Mouse (Mus musculus): ENCODE data around the gene Mgrn1.
A peak's percentile ranks its signal among the peaks of the same experiment; 100 is the strongest.

The Mgrn1 gene

DNA sequence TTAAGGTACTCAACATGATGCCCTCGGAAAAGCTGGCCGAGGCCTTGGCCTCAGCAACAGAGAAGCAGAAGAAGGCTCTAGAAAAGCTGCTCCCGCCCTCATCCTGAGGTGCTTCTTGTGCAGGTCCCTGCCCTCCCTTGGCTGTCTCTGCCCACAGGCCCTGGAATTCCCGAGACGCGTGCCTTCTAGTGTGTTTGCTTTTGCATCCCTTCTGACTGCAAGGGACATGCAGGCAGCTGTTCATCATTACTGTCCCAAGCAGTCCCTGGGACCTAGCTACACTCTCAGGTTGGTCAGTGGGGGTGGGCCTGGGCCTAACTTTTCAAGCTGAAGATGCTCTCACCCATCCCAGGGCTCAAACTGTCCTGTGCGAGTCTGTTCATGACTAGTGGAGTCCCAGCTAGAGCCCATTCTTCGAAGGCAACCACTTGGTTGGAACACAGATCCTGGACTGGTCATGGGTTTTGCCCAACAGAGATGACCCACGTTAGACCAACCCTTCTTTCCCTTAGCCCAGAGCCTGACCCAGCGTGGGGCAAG, 54.3 kb downstream of the Mgrn1 start:
- DNase-seq (ENCODE audit: low spot score in 2 of 2) = no peak

- no peak for DNase-seq (ENCODE audit: low spot score in 2 of 2)
These were observed 55.0 kb downstream of the Mgrn1 start for GRCm38 (mm10) chr16:4941016-4941415.

DNA sequence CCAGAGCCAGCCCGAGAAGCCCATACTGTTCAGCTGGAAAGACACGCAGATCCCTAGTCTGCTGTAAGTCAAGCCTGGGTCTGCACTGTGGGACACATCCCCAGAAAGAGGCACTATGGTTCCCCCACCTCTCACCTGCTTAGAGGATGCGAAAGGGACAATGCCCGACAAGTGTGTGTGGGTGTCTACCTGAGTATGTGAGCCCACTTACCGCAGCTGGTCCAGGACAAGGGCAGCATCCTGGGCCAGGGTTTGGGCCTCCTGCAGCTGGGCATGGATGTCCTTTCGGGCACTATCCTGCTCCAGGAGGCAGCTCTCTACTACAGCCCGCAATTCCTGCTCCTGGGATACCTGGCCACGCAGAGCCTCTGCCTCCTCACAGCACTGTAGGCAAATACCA, 56.8 kb downstream of the Mgrn1 start:
- DNase-seq (ENCODE audit: low spot score in 2 of 2) = no peak

GRCm38 (mm10) chr16:4943431-4943830, 57.4 kb downstream of the Mgrn1 start:
- DNase-seq (ENCODE audit: low spot score in 2 of 2) = no peak

GRCm38 (mm10) chr16:4945415-4945814, 59.4 kb downstream of the Mgrn1 start:
- DNase-seq (ENCODE audit: low spot score in 2 of 2) = no peak

DNA sequence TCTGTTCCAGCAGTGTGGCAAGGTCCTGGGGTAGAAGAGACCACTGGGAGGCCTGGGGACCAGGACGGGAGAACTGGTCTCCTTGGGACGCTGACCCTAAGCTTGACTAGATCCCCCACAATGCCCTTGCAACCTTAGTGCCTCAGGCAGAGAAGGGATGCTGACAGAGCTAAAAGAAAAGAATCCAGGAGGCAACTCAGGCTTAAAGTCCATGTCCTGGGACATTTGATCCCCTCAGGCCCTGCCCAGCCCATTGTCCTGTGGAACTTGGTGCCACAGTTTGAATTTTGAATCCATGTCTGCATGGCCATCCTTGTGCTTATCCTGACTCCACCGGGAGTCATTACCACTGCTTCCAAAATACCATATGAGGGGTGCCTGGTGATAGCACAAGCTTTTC, 60.1 kb downstream of the Mgrn1 start:
- no peak for DNase-seq (ENCODE audit: low spot score in 2 of 2)

- DNase-seq (ENCODE audit: low spot score in 2 of 2) = no peak
These were observed 61.3 kb downstream of the Mgrn1 start for GRCm38 (mm10) chr16:4947378-4947777.

DNA sequence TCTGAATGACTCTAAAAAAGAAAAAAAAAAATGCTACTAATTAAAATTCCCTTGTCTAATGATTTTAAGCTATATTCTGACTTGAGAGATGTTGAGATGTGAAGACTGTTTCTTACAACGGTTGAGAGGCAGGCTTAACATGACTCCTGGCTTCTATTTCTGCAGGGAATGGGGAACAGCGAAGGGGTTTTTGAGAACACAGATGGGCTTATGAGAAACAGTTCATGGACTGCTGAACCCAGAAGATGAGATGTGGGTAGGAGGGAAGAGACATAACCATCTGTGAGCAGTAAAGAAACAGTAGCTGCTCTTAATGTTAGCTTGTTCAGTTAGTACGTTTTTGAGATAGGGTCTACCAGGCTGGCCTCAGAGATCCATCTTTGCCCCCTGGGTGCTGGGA, 70.6 kb downstream of the Mgrn1 start:
- no peak for DNase-seq (ENCODE audit: low spot score in 2 of 2)

GRCm38 (mm10) chr16:4957446-4957845, 71.4 kb downstream of the Mgrn1 start:
- no peak for DNase-seq (ENCODE audit: low spot score in 2 of 2)

GRCm38 (mm10) chr16:4960260-4960659, 74.2 kb downstream of the Mgrn1 start:
- no peak for DNase-seq (ENCODE audit: low spot score in 2 of 2)

DNA sequence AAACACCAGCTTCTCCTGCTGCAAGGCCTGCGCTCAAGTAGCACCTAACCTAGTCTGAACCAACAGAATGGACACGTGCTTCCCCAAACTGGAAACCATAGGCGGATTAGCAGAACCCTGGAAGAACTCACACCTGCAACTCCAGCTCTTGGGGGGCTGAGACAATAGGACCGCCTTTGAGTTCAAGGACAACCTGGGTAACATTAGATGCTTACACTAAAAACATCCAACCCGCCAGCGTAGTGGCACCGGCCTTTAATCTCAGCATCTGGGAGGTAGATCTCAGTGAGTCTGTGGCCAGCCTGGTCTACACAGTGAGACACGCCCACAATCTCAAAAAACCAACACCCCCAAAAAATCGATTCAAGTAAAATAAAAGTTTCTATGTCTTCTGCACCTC, 77.3 kb downstream of the Mgrn1 start:
- no peak for DNase-seq (ENCODE audit: low spot score in 2 of 2)

- DNase-seq (ENCODE audit: low spot score in 2 of 2) = peak; percentile 99
These were observed 78.0 kb downstream of the Mgrn1 start, which contains the start of gene Anks3 for GRCm38 (mm10) chr16:4963797-4964709. Gene Anks3 (minus strand): TSS chr16:4964205.

DNA sequence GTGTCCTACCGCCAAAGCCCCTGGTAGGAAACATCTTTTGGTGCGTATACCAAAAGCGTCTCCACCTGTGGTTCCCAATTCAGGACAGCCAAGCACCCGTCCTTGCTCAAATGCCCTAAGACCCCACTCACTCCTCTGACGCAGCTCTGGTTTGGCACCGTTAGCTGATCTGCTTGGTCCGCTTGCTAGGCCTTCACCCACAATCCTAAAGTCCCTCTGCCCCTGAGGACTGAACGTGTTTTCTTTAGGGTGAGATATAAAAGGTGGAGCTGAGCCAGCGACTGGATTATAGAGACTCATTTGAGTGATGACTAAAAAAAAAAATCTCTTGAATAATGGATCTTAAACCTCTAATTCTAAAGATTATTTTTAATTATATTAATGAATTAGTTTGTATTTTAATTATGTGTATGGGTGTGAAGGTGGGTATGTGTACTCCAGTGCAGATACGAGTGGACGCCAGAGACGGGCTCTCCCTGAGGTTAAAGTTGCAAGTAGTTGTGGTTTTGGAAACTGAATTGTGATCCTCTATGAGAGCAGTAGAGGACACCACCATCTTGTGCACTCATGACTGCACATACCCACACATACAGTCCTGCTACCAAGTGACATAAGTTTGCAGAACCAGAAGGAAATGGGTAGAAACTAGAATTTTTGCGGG, 78.8 kb downstream of the Mgrn1 start:
- no peak for DNase-seq (ENCODE audit: low spot score in 2 of 2)

DNA sequence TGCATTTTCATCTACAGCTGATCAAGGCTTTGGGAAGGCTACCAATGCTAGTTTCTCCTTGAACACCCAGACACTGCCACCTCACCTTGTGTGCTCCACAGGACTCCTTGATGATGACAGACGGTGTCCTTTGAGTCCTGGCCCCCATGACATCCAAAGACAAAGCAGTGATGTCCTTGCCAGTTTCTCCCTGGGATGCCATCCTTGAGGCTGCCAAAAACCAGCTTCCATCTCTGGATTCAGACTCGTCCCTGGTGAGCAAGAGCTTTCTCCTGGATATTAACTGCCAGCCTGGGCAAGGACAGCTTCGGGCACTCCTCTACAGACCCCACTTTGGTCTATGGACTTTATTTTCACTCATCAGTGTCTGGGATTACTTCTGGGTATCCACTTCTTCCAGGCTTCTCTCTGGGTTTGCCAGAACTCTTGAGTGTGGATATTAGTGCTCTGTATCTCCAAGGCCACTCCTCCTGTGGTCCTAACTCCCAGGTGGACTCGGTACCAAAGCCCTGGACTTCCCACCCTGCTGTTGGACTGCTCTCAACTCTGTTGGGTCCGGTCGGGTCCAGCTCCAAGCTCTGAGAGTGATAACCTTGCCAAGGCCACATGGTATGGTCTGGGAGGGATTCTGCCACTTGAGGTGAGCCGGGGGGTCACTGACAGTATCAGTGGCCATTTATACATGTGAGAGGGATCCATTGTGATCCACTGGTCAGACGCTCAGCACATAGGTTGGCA, 79.5 kb downstream of the Mgrn1 start:
- no peak for DNase-seq (ENCODE audit: low spot score in 2 of 2)

- no peak for DNase-seq (ENCODE audit: low spot score in 2 of 2)
These were observed 82.4 kb downstream of the Mgrn1 start for GRCm38 (mm10) chr16:4968426-4968825.

DNA sequence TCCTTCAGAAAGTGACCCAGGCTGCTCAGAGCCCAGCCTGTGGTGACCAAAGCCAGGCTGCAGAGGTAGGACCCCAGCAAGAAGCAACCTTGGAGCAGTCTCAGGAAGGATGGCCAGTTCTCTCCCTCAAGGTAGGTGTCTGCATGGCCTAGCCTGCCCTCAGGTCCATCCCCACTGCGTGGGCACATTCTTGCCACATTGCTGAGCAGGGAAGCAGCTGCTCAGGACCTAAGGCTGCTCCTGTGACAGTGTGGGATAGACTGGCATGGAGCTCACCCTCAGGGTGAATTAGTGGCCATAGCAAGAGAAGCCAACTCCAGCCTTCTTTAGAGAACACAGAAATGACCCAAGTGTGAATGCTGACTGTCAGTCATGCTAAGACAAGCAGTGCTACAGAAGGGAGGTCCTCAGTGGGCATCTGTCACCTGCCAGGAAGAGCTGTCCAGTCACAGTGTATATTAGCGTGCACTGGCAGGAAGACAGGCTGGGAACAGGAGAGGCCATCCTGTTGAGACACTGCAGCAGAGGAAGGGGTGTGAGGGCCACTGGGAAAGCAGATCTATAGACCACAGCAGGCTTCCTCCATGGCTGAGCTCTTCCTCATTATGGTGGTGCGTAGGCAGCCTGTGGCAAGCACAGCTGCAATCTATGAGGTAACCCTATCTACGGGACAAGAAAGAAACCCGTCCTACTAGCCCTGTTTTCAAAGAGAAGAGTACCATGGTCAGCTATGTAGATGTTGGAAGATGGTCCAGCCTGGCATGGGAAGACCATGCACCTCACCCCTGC, 83.2 kb downstream of the Mgrn1 start:
- DNase-seq (ENCODE audit: low spot score in 2 of 2) = no peak

GRCm38 (mm10) chr16:4971626-4972025, 85.6 kb downstream of the Mgrn1 start:
- DNase-seq (ENCODE audit: low spot score in 2 of 2) = no peak

- DNase-seq (ENCODE audit: low spot score in 2 of 2) = no peak
These were observed 88.5 kb downstream of the Mgrn1 start for GRCm38 (mm10) chr16:4974521-4974920.

GRCm38 (mm10) chr16:4976180-4976579, 90.1 kb downstream of the Mgrn1 start:
- DNase-seq (ENCODE audit: low spot score in 2 of 2) = peak in 1 of 2 experiments; percentile 41

DNA sequence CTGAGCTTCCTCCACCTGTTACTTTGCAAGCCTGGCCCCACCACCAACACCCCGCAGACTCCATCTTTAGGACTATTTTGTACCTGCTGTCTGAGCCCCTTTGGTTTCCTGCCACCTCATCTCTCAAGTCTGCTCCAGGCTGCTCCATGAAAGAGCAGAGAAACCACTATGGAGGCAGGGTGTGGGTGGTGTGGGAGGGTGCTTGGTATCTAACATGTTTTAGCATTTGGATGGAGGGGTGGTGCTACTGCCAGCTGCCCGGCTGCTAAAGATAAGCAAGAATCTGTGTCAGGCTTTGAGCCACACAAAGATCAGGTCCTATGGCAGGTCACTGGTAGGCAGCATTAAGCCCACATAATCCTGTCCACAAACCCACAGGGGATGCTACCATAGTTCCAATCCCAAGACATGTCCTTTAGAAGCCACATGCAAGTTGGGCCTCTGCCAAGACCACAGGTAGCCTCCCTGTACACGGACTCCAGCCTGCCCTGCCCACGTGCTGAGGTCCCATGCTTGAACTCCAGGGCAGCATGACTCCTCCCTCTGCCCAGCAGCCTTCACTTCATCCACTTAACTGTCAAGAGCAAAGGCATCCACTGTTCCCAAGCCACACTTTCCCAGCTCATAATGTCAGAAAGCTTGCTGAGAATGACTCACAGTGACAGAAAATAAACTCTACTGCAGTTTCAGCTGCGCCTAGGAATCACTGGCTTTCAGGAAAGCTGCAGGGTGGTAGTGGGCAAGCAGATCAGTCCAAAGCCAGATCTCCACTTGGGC, 92.4 kb downstream of the Mgrn1 start:
- peak; percentile 41 to 52 for DNase-seq (ENCODE audit: low spot score in 2 of 2)
